Mouse (Mus musculus): ENCODE measurements at regions not wholly inside any gene's neighbourhood (a gene's known extent, or its start where the extent isn't known, plus 50 kb on each side); places are given as distances from the start of the nearest gene placed in this dataset.
A peak's percentile ranks its signal among the peaks of the same experiment; 100 is the strongest.

DNA sequence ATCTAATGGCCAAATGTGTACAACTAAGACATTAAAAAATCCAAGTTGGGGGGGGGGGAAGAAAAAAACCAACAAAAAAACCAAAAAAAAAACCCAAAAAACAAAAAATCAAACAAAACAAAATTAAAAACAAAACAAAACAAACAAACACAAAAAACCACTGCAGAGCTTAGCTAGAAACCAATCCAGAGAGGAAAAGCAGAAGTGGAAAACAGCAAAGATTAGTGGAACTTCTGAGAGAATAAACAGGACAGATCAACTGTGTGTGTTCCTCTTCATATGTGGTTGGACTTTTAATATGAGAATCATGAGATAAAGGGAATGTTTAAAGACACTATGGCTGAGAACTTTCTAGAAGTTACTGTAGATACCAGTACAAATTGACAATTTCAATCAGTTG, 105.1 kb upstream of the Tet2 start:
- Histone ChIP-seq H3K9ac (ENCODE audit: low read depth, low read length) (no peak overlapping the region), H3K27me3 (replicated peaks; ENCODE audit: control insufficient read depth, insufficient read depth, low read length) (no peaks in the 10 kb centered on the region), H3K4me2 (ENCODE audit: low read depth, low read length) (no peak overlapping the region), H3K9me3 (ENCODE audit: control insufficient read depth, low read length) (no peaks in the 10 kb centered on the region), H3K4me1 (ENCODE audit: control insufficient read depth, insufficient read depth, low read length) (no peaks in the 10 kb centered on the region), H3K27ac (replicated peaks; ENCODE audit: low read depth, low read length) (no peak overlapping the region), H3K36me3 (ENCODE audit: control insufficient read depth, insufficient read depth, low read length) (no peaks in the 10 kb centered on the region), H3K4me3 (ENCODE audit: low read depth, low read length) (no peak overlapping the region)
- ATAC-seq (ENCODE audit: low read depth): no peak
- no peak for DNase-seq (ENCODE audit: low spot score)

GRCm38 (mm10) chr3:133651996-133652395, 107.1 kb upstream of the Tet2 start:
- Histone ChIP-seq H3K27ac (replicated peaks; ENCODE audit: low read depth, low read length) (no peak overlapping the region), H3K9ac (ENCODE audit: low read depth, low read length) (no peak overlapping the region), H3K9me3 (ENCODE audit: control insufficient read depth, low read length) (no peaks in the 10 kb centered on the region), H3K27me3 (replicated peaks; ENCODE audit: control insufficient read depth, insufficient read depth, low read length) (no peaks in the 10 kb centered on the region), H3K4me1 (ENCODE audit: control insufficient read depth, insufficient read depth, low read length) (no peaks in the 10 kb centered on the region), H3K4me3 (ENCODE audit: low read depth, low read length) (no peak overlapping the region), H3K4me2 (ENCODE audit: low read depth, low read length) (no peak overlapping the region), H3K36me3 (ENCODE audit: control insufficient read depth, insufficient read depth, low read length) (no peaks in the 10 kb centered on the region)
- no peak for DNase-seq (ENCODE audit: low spot score)
- WGBS: 80% methylated on average over 4 of the region's 4 CpGs
- no peak for ATAC-seq (ENCODE audit: low read depth)

- H3K36me3 ChIP-seq (ENCODE audit: control insufficient read depth, insufficient read depth, low read length): no peaks in the 10 kb centered on the region
- no peaks in the 10 kb centered on the region for H3K27me3 ChIP-seq (replicated peaks; ENCODE audit: control insufficient read depth, insufficient read depth, low read length)
- no peak overlapping the region for H3K4me3 ChIP-seq (ENCODE audit: low read depth, low read length)
- no peak overlapping the region for H3K9ac ChIP-seq (ENCODE audit: low read depth, low read length)
- no peaks in the 10 kb centered on the region for H3K9me3 ChIP-seq (ENCODE audit: control insufficient read depth, low read length)
- no peaks in the 10 kb centered on the region for H3K4me1 ChIP-seq (ENCODE audit: control insufficient read depth, insufficient read depth, low read length)
- H3K4me2 ChIP-seq (ENCODE audit: low read depth, low read length): no peak overlapping the region
- no peak overlapping the region for H3K27ac ChIP-seq (replicated peaks; ENCODE audit: low read depth, low read length)
- DNase-seq (ENCODE audit: low spot score) (no peak), ATAC-seq (ENCODE audit: low read depth) (no peak)
- WGBS: 88% methylated on average over 8 of the region's 8 CpGs
Observed at GRCm38 (mm10) chr3:133659759-133660158, 114.8 kb upstream of the Tet2 start.

- Histone ChIP-seq H3K4me2 (ENCODE audit: low read depth, low read length) (no peak overlapping the region), H3K9ac (ENCODE audit: low read depth, low read length) (no peak overlapping the region), H3K27me3 (replicated peaks; ENCODE audit: control insufficient read depth, insufficient read depth, low read length) (no peaks in the 10 kb centered on the region), H3K4me1 (ENCODE audit: control insufficient read depth, insufficient read depth, low read length) (no peaks in the 10 kb centered on the region), H3K36me3 (ENCODE audit: control insufficient read depth, insufficient read depth, low read length) (no peaks in the 10 kb centered on the region), H3K27ac (replicated peaks; ENCODE audit: low read depth, low read length) (no peak overlapping the region), H3K9me3 (ENCODE audit: control insufficient read depth, low read length) (no peaks in the 10 kb centered on the region), H3K4me3 (ENCODE audit: low read depth, low read length) (no peak overlapping the region)
- ATAC-seq (ENCODE audit: low read depth): no peak
- peak; percentile 56 for DNase-seq (ENCODE audit: low spot score)
- 47% methylated on average over 3 of the region's 3 CpGs for WGBS
Observed at GRCm38 (mm10) chr3:133661303-133661702, 116.4 kb upstream of the Tet2 start.

DNA sequence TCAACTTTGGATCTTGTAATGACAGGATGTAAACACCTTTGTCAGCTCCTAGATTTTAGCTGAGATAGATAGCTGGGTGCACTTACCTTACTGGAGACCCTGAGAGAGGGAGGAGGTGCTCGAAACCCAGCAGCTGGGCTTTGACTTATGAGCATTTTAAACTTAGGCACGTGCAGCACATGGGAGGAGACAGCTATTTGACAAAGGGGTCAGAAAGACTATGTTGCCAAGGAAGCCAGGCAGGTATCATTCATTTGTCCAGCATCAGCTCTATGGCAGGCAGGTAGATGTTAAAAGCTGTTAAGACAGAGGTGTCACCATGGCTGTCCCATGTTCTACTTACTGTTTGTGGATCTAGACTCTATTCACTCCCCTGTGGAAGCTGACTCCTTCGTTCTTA, 120.0 kb upstream of the Tet2 start:
- H3K4me1 ChIP-seq (ENCODE audit: control insufficient read depth, insufficient read depth, low read length): no peaks in the 10 kb centered on the region
- no peak overlapping the region for H3K4me2 ChIP-seq (ENCODE audit: low read depth, low read length)
- WGBS: 84% methylated on average over 3 of the region's 3 CpGs
- DNase-seq (ENCODE audit: low spot score) (no peak), ATAC-seq (ENCODE audit: low read depth) (no peak)
- no peaks in the 10 kb centered on the region for H3K36me3 ChIP-seq (ENCODE audit: control insufficient read depth, insufficient read depth, low read length)
- no peaks in the 10 kb centered on the region for H3K9me3 ChIP-seq (ENCODE audit: control insufficient read depth, low read length)
- H3K9ac ChIP-seq (ENCODE audit: low read depth, low read length): no peak overlapping the region
- no peaks in the 10 kb centered on the region for H3K27me3 ChIP-seq (replicated peaks; ENCODE audit: control insufficient read depth, insufficient read depth, low read length)
- no peak overlapping the region for H3K27ac ChIP-seq (replicated peaks; ENCODE audit: low read depth, low read length)
- no peak overlapping the region for H3K4me3 ChIP-seq (ENCODE audit: low read depth, low read length)

- no peak for DNase-seq (ENCODE audit: low spot score)
- no peak overlapping the region for H3K27ac ChIP-seq (replicated peaks; ENCODE audit: low read depth, low read length)
- 87% methylated on average over 6 of the region's 6 CpGs for WGBS
Observed at GRCm38 (mm10) chr3:133665425-133666317, 120.7 kb upstream of the Tet2 start.

GRCm38 (mm10) chr3:133672742-133673447, 128.0 kb upstream of the Tet2 start:
- Histone ChIP-seq H3K27ac (replicated peaks; ENCODE audit: low read depth, low read length) (no peak overlapping the region; the same call in 1 of the 2 replicates), H3K27me3 (replicated peaks; ENCODE audit: control insufficient read depth, insufficient read depth, low read length) (no peaks in the 10 kb centered on the region), H3K4me3 (ENCODE audit: low read depth, low read length) (no peak overlapping the region), H3K4me1 (ENCODE audit: control insufficient read depth, insufficient read depth, low read length) (no peaks in the 10 kb centered on the region), H3K4me2 (ENCODE audit: low read depth, low read length) (no peak overlapping the region), H3K9me3 (ENCODE audit: control insufficient read depth, low read length) (no peaks in the 10 kb centered on the region), H3K36me3 (ENCODE audit: control insufficient read depth, insufficient read depth, low read length) (no peaks in the 10 kb centered on the region), H3K9ac (ENCODE audit: low read depth, low read length) (no peak overlapping the region)
- peak; percentile 41 for DNase-seq (ENCODE audit: low spot score)
- peak; percentile 70; the same call in 1 of the 2 replicates for ATAC-seq (ENCODE audit: low read depth)
- WGBS: 77% methylated on average over 10 of the region's 10 CpGs

More at GRCm38 (mm10) chr3:133665425-133666317, 120.7 kb upstream of the Tet2 start:
- H3K27me3 ChIP-seq (replicated peaks; ENCODE audit: control insufficient read depth, insufficient read depth, low read length): no peaks in the 10 kb centered on the region
- H3K4me1 ChIP-seq (ENCODE audit: control insufficient read depth, insufficient read depth, low read length): no peaks in the 10 kb centered on the region
- no peak overlapping the region for H3K4me2 ChIP-seq (ENCODE audit: low read depth, low read length)
- no peak overlapping the region for H3K4me3 ChIP-seq (ENCODE audit: low read depth, low read length)
- no peak overlapping the region for H3K9ac ChIP-seq (ENCODE audit: low read depth, low read length)
- no peaks in the 10 kb centered on the region for H3K9me3 ChIP-seq (ENCODE audit: control insufficient read depth, low read length)
- no peak for ATAC-seq (ENCODE audit: low read depth)
- no peaks in the 10 kb centered on the region for H3K36me3 ChIP-seq (ENCODE audit: control insufficient read depth, insufficient read depth, low read length)

DNA sequence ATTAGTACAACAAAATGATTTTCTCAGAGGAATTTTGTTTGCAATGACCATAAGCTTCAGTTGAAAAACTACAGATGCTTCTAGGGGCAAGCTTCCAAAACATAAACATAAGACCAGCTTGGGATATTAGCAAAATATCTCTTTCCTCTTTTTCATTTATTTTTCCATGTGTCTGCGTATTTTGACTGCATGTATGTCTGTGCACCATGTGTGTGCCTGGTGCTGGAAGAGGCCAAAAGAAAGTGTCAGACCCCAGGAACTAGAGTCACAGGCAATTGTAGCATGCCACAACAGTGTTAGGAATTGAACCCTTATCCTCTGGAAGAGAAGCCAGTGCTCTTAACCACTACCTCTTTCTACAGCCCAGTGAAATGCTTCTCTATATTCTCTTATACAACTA, 133.0 kb upstream of the Tet2 start:
- 68% methylated on average over 1 of the region's 1 CpGs for WGBS
- Histone ChIP-seq H3K9ac (ENCODE audit: low read depth, low read length) (no peak overlapping the region), H3K9me3 (ENCODE audit: control insufficient read depth, low read length) (no peaks in the 10 kb centered on the region), H3K36me3 (ENCODE audit: control insufficient read depth, insufficient read depth, low read length) (no peaks in the 10 kb centered on the region), H3K4me1 (ENCODE audit: control insufficient read depth, insufficient read depth, low read length) (no peaks in the 10 kb centered on the region), H3K4me3 (ENCODE audit: low read depth, low read length) (no peak overlapping the region), H3K4me2 (ENCODE audit: low read depth, low read length) (no peak overlapping the region), H3K27ac (replicated peaks; ENCODE audit: low read depth, low read length) (no peak overlapping the region), H3K27me3 (replicated peaks; ENCODE audit: control insufficient read depth, insufficient read depth, low read length) (no peaks in the 10 kb centered on the region)
- DNase-seq (ENCODE audit: low spot score) (no peak), ATAC-seq (ENCODE audit: low read depth) (no peak)
